Mouse (Mus musculus) lung, embryonic 16.5 days (tissue): Measurements from ENCODE around the gene Lenep. TPM values are rescaled to one million over a fixed set of nuclear protein-coding genes. Genes with fewer than 3 reads are reported as not detected.
A peak's percentile ranks its signal among the peaks of the same experiment; 100 is the strongest.

Source experiments
- ATAC-seq: fragments of 200-750 bp; cut with Nextera tagmentation; 2 replicates; pipeline ENCODE4 v1.8.0; 2017; ENCODE audit warnings: low read depth, mild to moderate bottlenecking, moderate library complexity
- H3K27ac ChIP-seq: fragments of 300-500 bp; sonication (generic); 2 replicates; pipeline ENCODE4 v1.5.1; 2014; ENCODE audit warnings: mild to moderate bottlenecking, control low read depth, low read length
- H3K27me3 ChIP-seq: fragments of 300-500 bp; sonication (generic); 2 replicates; pipeline ENCODE4 v1.6.1; 2014; ENCODE audit warnings: low read depth, low read length, mixed read lengths; ENCODE audit not compliant: control insufficient read depth, insufficient read depth
- H3K36me3 ChIP-seq: fragments of 300-500 bp; sonication (generic); 2 replicates; pipeline ENCODE4 v1.6.1; 2014; ENCODE audit warnings: low read length; ENCODE audit not compliant: control insufficient read depth, insufficient read depth
- H3K4me1 ChIP-seq: fragments of 300-500 bp; sonication (generic); replicated peaks from 2 replicates; pipeline ENCODE4 v1.6.1; 2014; ENCODE audit warnings: low read length, mixed read lengths; ENCODE audit not compliant: control insufficient read depth, insufficient read depth
- H3K4me2 ChIP-seq: fragments of 300-500 bp; sonication (generic); 2 replicates; pipeline ENCODE4 v1.6.1; 2014; ENCODE audit warnings: low read depth, low read length, control low read depth
- H3K4me3 ChIP-seq: fragments of 300-500 bp; sonication (generic); 2 replicates; pipeline ENCODE4 v1.5.1; 2014; ENCODE audit warnings: mild to moderate bottlenecking, low read length, control low read depth
- H3K9ac ChIP-seq: fragments of 300-500 bp; sonication (generic); 2 replicates; pipeline ENCODE4 v1.6.1; 2014; ENCODE audit warnings: low read length, control low read depth
- H3K9me3 ChIP-seq: fragments of 300-500 bp; sonication (generic); 2 replicates; pipeline ENCODE4 v1.6.1; 2016; ENCODE audit warnings: low read length; ENCODE audit not compliant: control insufficient read depth
- WGBS: fragments of 180-500 bp; shearing (Covaris S2); extraction: QIAGEN DNeasy Blood & Tissue Kit; methylation state at CpG from one replicate; pipeline ENCODE4 v1.1.7; 2014; 5-methylcytosine and 5-hydroxymethylcytosine counted together
- polyA plus RNA-seq: library from polyadenylated mRNA; unstranded; fragments of >200 nt; fragmentation: Nextera tagmentation; extraction: Ambion mirVana; gene quantifications from 2 replicates; pipeline ENCODE4 v1.2.1, GENCODE M21; 2015

Lenep gene
- polyA plus RNA-seq, 1 experiment from 2014 or later, result not detected

DNA sequence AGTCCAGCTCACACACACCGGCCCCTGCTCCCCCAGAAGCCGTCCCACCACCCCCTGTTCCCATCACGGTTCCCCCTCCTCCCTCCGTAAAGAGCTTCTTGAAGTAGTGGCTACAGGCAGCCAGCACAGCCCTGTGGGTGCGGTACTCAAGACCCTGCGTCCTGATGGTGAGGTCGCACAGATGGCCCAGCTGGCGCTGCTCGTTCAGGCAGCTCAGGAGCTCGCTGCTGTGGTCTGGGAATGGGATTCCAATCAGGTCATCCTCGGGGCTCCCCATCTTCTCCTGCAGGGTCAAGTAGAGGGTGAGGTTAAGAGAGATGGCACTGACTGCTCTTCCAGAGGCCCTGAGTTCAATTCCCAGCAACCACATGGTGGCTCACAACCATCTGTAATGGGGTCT lies 21.4 kb downstream of the Lenep start:
- 65% methylated on average over 11 of the region's 11 CpGs for WGBS
- no peak for ATAC-seq
- H3K36me3 ChIP-seq, result peaks cover 13% of the 10 kb centered on the region

DNA sequence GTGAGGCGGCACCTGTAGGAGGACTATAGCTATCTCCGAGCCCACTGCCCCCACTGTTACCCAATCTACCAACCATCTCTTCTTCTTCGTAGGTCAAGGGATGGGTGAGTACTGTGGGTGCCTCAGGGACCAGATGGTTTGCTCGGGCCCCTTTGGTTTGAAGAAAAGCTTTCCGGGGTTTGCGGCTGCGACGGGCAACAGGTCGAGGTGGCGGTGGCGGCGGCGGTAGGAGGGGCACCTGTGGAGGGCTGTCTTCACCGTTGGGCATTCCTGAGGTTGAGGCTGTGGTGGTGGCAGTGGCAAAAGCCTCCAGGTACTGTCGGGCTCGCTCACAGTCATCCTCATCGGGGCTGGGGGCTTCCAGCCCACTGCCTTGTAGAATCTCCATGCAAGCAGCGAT lies 21.9 kb downstream of the Lenep start:
- Histone ChIP-seq H3K4me3 (no peak overlapping the region), H3K27ac (no peak overlapping the region), H3K4me2 (no peak overlapping the region), H3K4me1 (peaks cover 32% of the 10 kb centered on the region), H3K9ac (no peak overlapping the region), H3K9me3 (no peaks in the 10 kb centered on the region), H3K27me3 (no peaks in the 10 kb centered on the region), H3K36me3 (peaks cover 13% of the 10 kb centered on the region)
- WGBS, result 88% methylated on average over 18 of the region's 18 CpGs
- ATAC-seq, result no peak

More for the DNA sequence above, 21.4 kb downstream of the Lenep start:
- Histone ChIP-seq H3K27me3 (no peaks in the 10 kb centered on the region), H3K9me3 (no peaks in the 10 kb centered on the region), H3K9ac (no peak overlapping the region), H3K4me2 (no peak overlapping the region), H3K4me3 (no peak overlapping the region), H3K4me1 (peaks cover 35% of the 10 kb centered on the region), H3K27ac (no peak overlapping the region)

DNA sequence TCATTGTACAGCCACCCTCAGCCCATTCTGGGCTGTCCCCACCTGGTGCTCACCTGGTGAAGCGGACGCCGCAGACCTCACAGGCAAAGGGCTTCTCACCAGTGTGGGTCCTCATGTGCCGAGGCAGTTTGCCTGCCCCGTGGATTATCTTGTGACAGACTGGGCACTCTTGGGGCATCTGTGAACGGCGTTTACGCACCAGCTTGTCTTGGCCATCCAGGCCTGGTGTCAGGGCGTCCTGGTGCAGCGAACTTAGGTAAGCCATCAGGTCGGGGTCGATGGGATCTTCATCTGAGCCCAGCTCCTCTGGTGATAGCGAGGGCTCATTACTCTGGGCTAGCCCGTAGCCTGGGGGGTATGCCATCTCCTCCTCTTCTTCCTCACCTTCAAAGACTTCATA lies 22.3 kb downstream of the Lenep start:
- WGBS, result 91% methylated on average over 14 of the region's 14 CpGs

GRCm38 (mm10) chr3:89379388-89380131 lies 23.0 kb downstream of the Lenep start:
- Histone ChIP-seq H3K36me3 (peaks cover 13% of the 10 kb centered on the region), H3K9ac (no peak overlapping the region; the same call in 1 of the 2 replicates), H3K27me3 (no peaks in the 10 kb centered on the region), H3K9me3 (no peaks in the 10 kb centered on the region), H3K4me2 (peak overlapping the region; percentile 82; the same call in 1 of the 2 replicates), H3K27ac (no peak overlapping the region), H3K4me3 (no peak overlapping the region), H3K4me1 (peaks cover 21% of the 10 kb centered on the region)
- ATAC-seq, result no peak
- 84% methylated on average over 31 of the region's 31 CpGs for WGBS

More for the DNA sequence above, 22.3 kb downstream of the Lenep start:
- H3K4me1 ChIP-seq, result peaks cover 28% of the 10 kb centered on the region
- no peak overlapping the region for H3K4me2 ChIP-seq
- no peaks in the 10 kb centered on the region for H3K9me3 ChIP-seq
- no peaks in the 10 kb centered on the region for H3K27me3 ChIP-seq
- ATAC-seq, result no peak
- H3K4me3 ChIP-seq, result no peak overlapping the region
- H3K27ac ChIP-seq, result no peak overlapping the region
- no peak overlapping the region for H3K9ac ChIP-seq
- peaks cover 13% of the 10 kb centered on the region for H3K36me3 ChIP-seq

DNA sequence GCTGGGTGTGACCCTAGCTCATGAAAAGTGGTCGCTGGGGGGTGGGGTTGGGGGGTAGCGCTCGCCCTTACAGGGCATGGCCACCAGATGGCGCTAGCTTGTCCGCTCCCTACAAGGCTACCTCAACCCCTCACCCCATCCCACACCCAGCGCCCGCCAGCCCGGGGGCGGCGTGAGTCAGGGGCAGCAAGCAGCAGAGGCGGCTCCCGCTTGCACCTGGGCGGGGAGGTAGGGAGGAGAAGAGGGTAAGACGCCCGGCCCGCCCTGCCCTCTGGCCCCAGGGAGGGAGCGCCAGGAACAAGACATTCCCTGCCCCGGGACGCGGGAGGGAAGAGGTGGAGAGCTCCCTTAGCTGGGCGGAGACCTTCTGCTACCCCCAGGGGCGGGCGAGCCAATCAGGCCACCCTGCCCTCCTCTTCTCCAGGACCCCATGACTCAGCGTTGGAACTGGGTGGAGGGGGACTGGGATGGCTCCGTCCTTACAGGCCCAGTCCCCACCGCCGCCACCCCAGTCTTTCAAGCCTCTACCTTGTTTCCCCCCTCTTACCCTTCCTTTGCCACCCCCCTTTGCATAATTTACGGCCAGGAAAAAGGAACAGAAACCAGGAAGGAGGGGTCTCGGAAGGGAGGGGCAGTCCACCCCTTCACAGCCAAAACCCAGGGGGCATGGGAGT lies 24.1 kb downstream of the Lenep start:
- Histone ChIP-seq H3K4me2 (peak overlapping the region; percentile 82), H3K9ac (peak overlapping the region; percentile 78), H3K36me3 (peaks cover 13% of the 10 kb centered on the region), H3K9me3 (no peaks in the 10 kb centered on the region), H3K4me1 (peaks cover 17% of the 10 kb centered on the region), H3K27me3 (no peaks in the 10 kb centered on the region), H3K4me3 (peak overlapping the region; percentile 64), H3K27ac (peak overlapping the region; percentile 41)
- ATAC-seq, result peak; percentile 95
- 1% methylated on average over 25 of the region's 29 CpGs for WGBS

- WGBS, result 61% methylated on average over 4 of the region's 4 CpGs
- 0 out of 2 replicates have a peak, but pooled peaks have one; percentile 4 for ATAC-seq
- peaks cover 17% of the 10 kb centered on the region for H3K4me1 ChIP-seq
- no peaks in the 10 kb centered on the region for H3K9me3 ChIP-seq
- no peaks in the 10 kb centered on the region for H3K27me3 ChIP-seq
- H3K4me2 ChIP-seq, result peak overlapping the region; percentile 82; the same call in 1 of the 2 replicates
- H3K4me3 ChIP-seq, result peak overlapping the region; percentile 64; the same call in 1 of the 2 replicates
- H3K27ac ChIP-seq, result peak overlapping the region; percentile 41; the same call in 1 of the 2 replicates
- H3K36me3 ChIP-seq, result peaks cover 13% of the 10 kb centered on the region
- peak overlapping the region; percentile 78 for H3K9ac ChIP-seq
Measured at GRCm38 (mm10) chr3:89377831-89378230, 24.8 kb downstream of the Lenep start.

- H3K27me3 ChIP-seq, result no peaks in the 10 kb centered on the region
- no peak for ATAC-seq
- peaks cover 11% of the 10 kb centered on the region for H3K4me1 ChIP-seq
- no peak overlapping the region for H3K27ac ChIP-seq
- H3K9me3 ChIP-seq, result no peaks in the 10 kb centered on the region
- H3K36me3 ChIP-seq, result no peaks in the 10 kb centered on the region
- no peak overlapping the region for H3K9ac ChIP-seq
- 25% methylated on average over 5 of the region's 5 CpGs for WGBS
- H3K4me2 ChIP-seq, result no peak overlapping the region
- no peak overlapping the region for H3K4me3 ChIP-seq
Measured at GRCm38 (mm10) chr3:89373581-89374231, 28.9 kb downstream of the Lenep start.

DNA sequence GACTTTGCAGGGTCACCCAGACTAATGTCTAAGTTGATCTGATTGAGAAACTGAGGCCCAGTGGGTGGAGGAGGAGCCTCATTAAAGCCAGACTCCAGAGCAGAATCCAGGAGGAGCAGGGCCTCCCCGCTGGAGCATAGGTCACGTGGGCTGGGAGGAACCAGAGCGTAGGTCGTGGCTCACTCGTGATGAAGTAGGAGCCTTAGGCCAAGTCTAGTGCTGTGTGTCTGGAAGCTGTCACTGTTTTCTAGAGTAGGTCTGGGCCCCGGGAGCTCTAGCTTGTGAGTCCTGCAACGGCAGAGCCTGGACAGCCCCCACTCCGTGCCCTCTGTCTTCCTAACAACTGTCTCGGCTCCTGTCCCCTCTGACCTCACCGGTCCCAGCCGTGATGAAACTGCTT lies 35.3 kb downstream of the Lenep start:
- Histone ChIP-seq H3K27me3 (no peaks in the 10 kb centered on the region), H3K9ac (no peak overlapping the region), H3K4me1 (no peaks in the 10 kb centered on the region), H3K9me3 (no peaks in the 10 kb centered on the region), H3K27ac (no peak overlapping the region), H3K4me3 (no peak overlapping the region), H3K36me3 (no peaks in the 10 kb centered on the region), H3K4me2 (no peak overlapping the region)
- ATAC-seq, result no peak
- 56% methylated on average over 11 of the region's 11 CpGs for WGBS
